Mouse (Mus musculus): Measurements from ENCODE around the gene Tut1. TPM values are rescaled to one million over a fixed set of nuclear protein-coding genes. Genes with fewer than 3 reads are reported as not detected.

Tut1 gene
- polyA plus RNA-seq (2014; fragmentation: Illumina TruSeq; extraction: RNeasy Lipid Tissue Mini Kit (QIAGEN cat#74804); ENCODE audit: low read depth, low replicate concordance), result 9.8 TPM

GRCm38 (mm10) chr19:8953135-8954039, at the start of gene Tut1:
Gene Tut1 (plus strand): TSS chr19:8953847.

DNA sequence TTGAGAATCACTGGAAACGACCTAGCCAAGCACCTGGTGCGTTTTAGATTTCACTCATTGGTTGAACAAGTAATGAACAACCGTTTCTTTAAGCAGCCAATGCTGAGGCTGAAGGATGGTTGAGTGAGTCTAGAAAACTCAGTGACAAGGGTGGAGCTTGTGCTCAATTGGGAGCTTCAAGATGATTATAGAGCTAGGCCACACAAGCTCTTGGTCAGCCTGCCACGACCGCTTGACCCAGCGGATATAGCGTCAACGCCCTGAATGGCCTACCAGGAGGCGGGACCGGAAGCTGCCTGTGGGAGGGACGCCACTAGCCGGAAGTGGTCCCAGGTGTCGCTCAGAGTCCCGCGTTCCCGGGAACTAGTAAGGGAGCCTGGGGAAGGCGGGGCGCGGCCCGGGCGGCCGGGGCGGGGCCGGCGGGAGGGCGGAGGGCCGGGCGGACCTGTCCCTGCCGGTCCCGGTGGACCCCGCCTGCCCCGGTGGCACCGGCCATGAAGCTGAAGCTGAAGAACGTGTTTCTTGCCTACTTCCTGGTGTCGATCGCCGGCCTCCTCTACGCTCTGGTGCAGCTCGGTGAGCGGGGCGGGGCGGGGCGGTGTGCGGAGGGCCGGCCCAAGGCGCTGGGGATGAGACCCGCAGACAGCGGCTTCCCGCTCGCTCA, 33.4 kb upstream of the Tut1 start, which contains the start of gene B3gat3:
Gene B3gat3 (plus strand): TSS at position 302 of the 664 bp plus-strand sequence.

GRCm38 (mm10) chr19:8929224-8930088, 24.2 kb upstream of the Tut1 start, which contains the start of the genes Rom1 and Eml3:
Gene Rom1 (minus strand): TSS chr19:8929356.
Gene Eml3 (plus strand): TSS chr19:8929552.

DNA sequence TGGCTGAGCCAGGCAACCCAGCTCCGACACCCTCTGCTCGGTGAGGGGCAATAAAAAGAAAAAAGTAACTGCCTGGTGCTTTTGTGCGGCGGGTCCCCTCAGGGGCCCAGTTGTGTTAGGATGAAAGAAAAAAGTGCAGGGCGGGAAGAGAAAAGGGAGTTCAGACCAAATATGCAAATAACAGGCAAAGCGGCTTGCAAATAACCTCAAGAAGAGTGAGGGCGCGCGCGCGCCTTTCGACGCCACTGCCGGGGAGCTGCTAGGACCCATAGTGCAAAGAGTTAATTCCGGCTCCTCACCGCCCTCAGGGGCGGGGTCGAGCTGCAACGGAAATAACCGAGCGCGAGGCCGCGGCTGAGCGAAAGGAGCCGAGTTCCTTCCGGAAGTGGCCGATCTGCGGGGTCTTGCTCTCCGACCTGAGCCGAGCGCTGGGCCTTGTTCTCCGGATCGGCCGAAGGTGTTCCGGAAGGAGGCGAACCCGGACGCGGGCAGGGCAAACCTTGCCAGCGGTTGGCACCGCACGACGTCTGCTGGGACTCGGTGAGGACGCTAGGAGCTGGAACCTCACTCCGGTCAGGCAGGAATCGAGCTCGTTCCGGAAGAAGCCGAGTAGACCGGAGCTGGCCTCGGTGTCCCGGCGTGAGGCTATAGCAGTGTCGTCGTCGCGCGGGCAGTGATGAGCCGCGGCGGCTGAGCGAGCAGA, 12.0 kb upstream of the Tut1 start, which contains the start of gene Mta2:
Gene Mta2 (plus strand): TSS at position 361 of the 703 bp plus-strand sequence.

DNA sequence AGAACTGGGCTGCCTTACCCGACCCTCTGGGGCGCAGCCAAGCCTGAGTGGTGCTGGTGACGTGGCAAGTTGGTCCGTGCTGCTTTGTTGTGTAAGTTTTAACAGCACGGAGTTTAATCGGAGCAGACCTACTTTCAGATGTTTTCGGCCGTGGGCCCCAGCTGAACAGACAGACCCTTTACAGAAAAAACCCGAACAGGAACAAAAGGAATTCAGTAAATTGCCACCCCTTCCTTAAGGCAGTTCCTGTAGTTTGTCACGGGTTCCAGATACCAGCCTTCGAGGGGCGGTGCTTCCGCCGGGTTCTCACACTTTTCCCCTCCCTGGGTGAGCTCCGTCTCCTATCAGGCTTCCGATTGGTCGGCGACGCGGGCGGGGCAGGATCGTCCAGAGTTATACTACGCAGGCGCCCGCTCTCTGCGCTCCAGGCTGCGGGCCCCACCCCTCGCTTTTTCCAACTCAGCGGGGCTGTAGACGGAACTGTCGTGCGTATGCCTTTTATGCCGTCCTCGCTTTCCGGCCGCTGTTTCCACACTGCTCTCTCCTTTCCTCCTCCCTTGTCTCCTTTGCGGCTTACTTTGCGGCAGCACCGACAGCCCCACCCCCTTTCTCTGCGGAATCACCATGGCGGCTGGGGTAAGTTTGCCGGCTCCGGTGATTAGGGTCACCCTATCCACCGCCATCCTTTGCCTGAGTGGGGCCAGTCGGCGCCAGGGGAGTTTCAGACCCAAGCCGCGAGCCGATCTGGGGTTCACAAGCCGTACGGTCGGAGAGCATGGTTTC, 13.1 kb downstream of the Tut1 start, which contains the start of gene Eef1g:
Gene Eef1g (plus strand): TSS at position 452 of the 783 bp plus-strand sequence.

DNA sequence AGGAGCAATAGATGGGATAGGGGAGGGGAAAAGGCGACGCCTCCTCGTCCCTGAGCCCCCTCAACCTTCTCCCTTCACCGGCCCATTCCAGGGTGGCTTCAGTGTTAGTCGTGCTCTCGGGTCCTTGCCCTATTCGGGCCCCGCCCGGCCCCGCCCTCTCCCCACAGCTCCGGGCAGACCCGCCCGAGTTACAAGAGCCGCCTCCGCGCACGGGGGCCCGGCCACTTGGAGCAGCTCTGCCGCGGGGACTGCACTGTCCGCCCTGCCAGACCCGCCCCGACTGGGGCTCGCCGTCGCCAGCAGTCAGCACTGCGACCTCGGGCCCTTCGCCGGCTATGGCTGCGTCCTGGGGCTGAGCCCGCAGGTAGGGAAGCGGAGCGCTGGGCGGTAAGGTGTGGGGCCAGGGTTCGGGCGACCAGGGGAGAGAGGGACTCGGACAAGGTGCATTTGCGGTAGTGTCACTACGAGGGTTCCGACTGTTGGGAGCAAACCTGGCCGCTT, 35.5 kb downstream of the Tut1 start, which contains the start of gene Ahnak:
Gene Ahnak (plus strand): TSS at position 219 of the 501 bp plus-strand sequence.

Other genes starting within 250 kb of the Tut1 start
- 53.3 TPM for gene Slc3a2, start 230.5 kb upstream of the Tut1 start, polyA plus RNA-seq (2014; fragmentation: Illumina TruSeq; extraction: RNeasy Lipid Tissue Mini Kit (QIAGEN cat#74804); ENCODE audit: low read depth, low replicate concordance)
- 21.9 TPM for gene Wdr74, start 218.0 kb upstream of the Tut1 start, polyA plus RNA-seq (2014; fragmentation: Illumina TruSeq; extraction: RNeasy Lipid Tissue Mini Kit (QIAGEN cat#74804); ENCODE audit: low read depth, low replicate concordance)
- gene 1700092M07Rik, start 213.1 kb upstream of the Tut1 start, polyA plus RNA-seq (2014; fragmentation: Illumina TruSeq; extraction: RNeasy Lipid Tissue Mini Kit (QIAGEN cat#74804); ENCODE audit: low read depth, low replicate concordance), result not detected
- gene Stx5a, start 212.4 kb upstream of the Tut1 start, polyA plus RNA-seq (2014; fragmentation: Illumina TruSeq; extraction: RNeasy Lipid Tissue Mini Kit (QIAGEN cat#74804); ENCODE audit: low read depth, low replicate concordance), result 51.6 TPM
- 80.9 TPM for gene Nxf1, start 196.8 kb upstream of the Tut1 start, polyA plus RNA-seq (2014; fragmentation: Illumina TruSeq; extraction: RNeasy Lipid Tissue Mini Kit (QIAGEN cat#74804); ENCODE audit: low read depth, low replicate concordance)
- 132 TPM for gene Tmem223, start 182.9 kb upstream of the Tut1 start, polyA plus RNA-seq (2014; fragmentation: Illumina TruSeq; extraction: RNeasy Lipid Tissue Mini Kit (QIAGEN cat#74804); ENCODE audit: low read depth, low replicate concordance)
- 18.0 TPM for gene Tmem179b, start 179.4 kb upstream of the Tut1 start, polyA plus RNA-seq (2014; fragmentation: Illumina TruSeq; extraction: RNeasy Lipid Tissue Mini Kit (QIAGEN cat#74804); ENCODE audit: low read depth, low replicate concordance)
- gene Taf6l, start 167.4 kb upstream of the Tut1 start, polyA plus RNA-seq (2014; fragmentation: Illumina TruSeq; extraction: RNeasy Lipid Tissue Mini Kit (QIAGEN cat#74804); ENCODE audit: low read depth, low replicate concordance), result 4.8 TPM
- gene Polr2g, start 155.3 kb upstream of the Tut1 start, polyA plus RNA-seq (2014; fragmentation: Illumina TruSeq; extraction: RNeasy Lipid Tissue Mini Kit (QIAGEN cat#74804); ENCODE audit: low read depth, low replicate concordance), result 84.7 TPM
- 1.9 TPM for gene Zbtb3, start 151.3 kb upstream of the Tut1 start, polyA plus RNA-seq (2014; fragmentation: Illumina TruSeq; extraction: RNeasy Lipid Tissue Mini Kit (QIAGEN cat#74804); ENCODE audit: low read depth, low replicate concordance)
- gene Ttc9c, start 134.5 kb upstream of the Tut1 start, polyA plus RNA-seq (2014; fragmentation: Illumina TruSeq; extraction: RNeasy Lipid Tissue Mini Kit (QIAGEN cat#74804); ENCODE audit: low read depth, low replicate concordance), result 19.7 TPM
- gene Hnrnpul2, start 133.8 kb upstream of the Tut1 start, polyA plus RNA-seq (2014; fragmentation: Illumina TruSeq; extraction: RNeasy Lipid Tissue Mini Kit (QIAGEN cat#74804); ENCODE audit: low read depth, low replicate concordance), result 53.1 TPM
- not detected for gene AC129217.1, start 124.1 kb upstream of the Tut1 start, polyA plus RNA-seq (2014; fragmentation: Illumina TruSeq; extraction: RNeasy Lipid Tissue Mini Kit (QIAGEN cat#74804); ENCODE audit: low read depth, low replicate concordance)
- gene Bscl2, start 116.4 kb upstream of the Tut1 start, polyA plus RNA-seq (2014; fragmentation: Illumina TruSeq; extraction: RNeasy Lipid Tissue Mini Kit (QIAGEN cat#74804); ENCODE audit: low read depth, low replicate concordance), result 28.4 TPM
- not detected for gene Gng3, start 114.7 kb upstream of the Tut1 start, polyA plus RNA-seq (2014; fragmentation: Illumina TruSeq; extraction: RNeasy Lipid Tissue Mini Kit (QIAGEN cat#74804); ENCODE audit: low read depth, low replicate concordance)
- 3.0 TPM for gene Lrrn4cl, start 103.1 kb upstream of the Tut1 start, polyA plus RNA-seq (2014; fragmentation: Illumina TruSeq; extraction: RNeasy Lipid Tissue Mini Kit (QIAGEN cat#74804); ENCODE audit: low read depth, low replicate concordance)
- 129 TPM for gene Ubxn1, start 82.4 kb upstream of the Tut1 start, polyA plus RNA-seq (2014; fragmentation: Illumina TruSeq; extraction: RNeasy Lipid Tissue Mini Kit (QIAGEN cat#74804); ENCODE audit: low read depth, low replicate concordance)
- gene Uqcc3, start 72.9 kb upstream of the Tut1 start, polyA plus RNA-seq (2014; fragmentation: Illumina TruSeq; extraction: RNeasy Lipid Tissue Mini Kit (QIAGEN cat#74804); ENCODE audit: low read depth, low replicate concordance), result 58.9 TPM
- gene Lbhd1, start 70.1 kb upstream of the Tut1 start, polyA plus RNA-seq (2014; fragmentation: Illumina TruSeq; extraction: RNeasy Lipid Tissue Mini Kit (QIAGEN cat#74804); ENCODE audit: low read depth, low replicate concordance), result 0.76 TPM
- not detected for gene Gm49403, start 69.9 kb upstream of the Tut1 start, polyA plus RNA-seq (2014; fragmentation: Illumina TruSeq; extraction: RNeasy Lipid Tissue Mini Kit (QIAGEN cat#74804); ENCODE audit: low read depth, low replicate concordance)
- gene 1810009A15Rik, start 65.0 kb upstream of the Tut1 start, polyA plus RNA-seq (2014; fragmentation: Illumina TruSeq; extraction: RNeasy Lipid Tissue Mini Kit (QIAGEN cat#74804); ENCODE audit: low read depth, low replicate concordance), result 33.7 TPM
- not detected for gene Gm49416, start 64.9 kb upstream of the Tut1 start, polyA plus RNA-seq (2014; fragmentation: Illumina TruSeq; extraction: RNeasy Lipid Tissue Mini Kit (QIAGEN cat#74804); ENCODE audit: low read depth, low replicate concordance)
- gene Ints5, start 60.8 kb upstream of the Tut1 start, polyA plus RNA-seq (2014; fragmentation: Illumina TruSeq; extraction: RNeasy Lipid Tissue Mini Kit (QIAGEN cat#74804); ENCODE audit: low read depth, low replicate concordance), result 8.8 TPM
- 55.4 TPM for gene Ganab, start 55.8 kb upstream of the Tut1 start, polyA plus RNA-seq (2014; fragmentation: Illumina TruSeq; extraction: RNeasy Lipid Tissue Mini Kit (QIAGEN cat#74804); ENCODE audit: low read depth, low replicate concordance)
- 39.6 TPM for gene B3gat3, start 33.5 kb upstream of the Tut1 start, polyA plus RNA-seq (2014; fragmentation: Illumina TruSeq; extraction: RNeasy Lipid Tissue Mini Kit (QIAGEN cat#74804); ENCODE audit: low read depth, low replicate concordance)
- gene Rom1, start 24.5 kb upstream of the Tut1 start, polyA plus RNA-seq (2014; fragmentation: Illumina TruSeq; extraction: RNeasy Lipid Tissue Mini Kit (QIAGEN cat#74804); ENCODE audit: low read depth, low replicate concordance), result 19.5 TPM
- gene Eml3, start 24.3 kb upstream of the Tut1 start, polyA plus RNA-seq (2014; fragmentation: Illumina TruSeq; extraction: RNeasy Lipid Tissue Mini Kit (QIAGEN cat#74804); ENCODE audit: low read depth, low replicate concordance), result 11.8 TPM
- gene Mta2, start 12.0 kb upstream of the Tut1 start, polyA plus RNA-seq (2014; fragmentation: Illumina TruSeq; extraction: RNeasy Lipid Tissue Mini Kit (QIAGEN cat#74804); ENCODE audit: low read depth, low replicate concordance), result 34.6 TPM
- 285 TPM for gene Eef1g, start 13.2 kb downstream of the Tut1 start, polyA plus RNA-seq (2014; fragmentation: Illumina TruSeq; extraction: RNeasy Lipid Tissue Mini Kit (QIAGEN cat#74804); ENCODE audit: low read depth, low replicate concordance)
- 84.3 TPM for gene Ahnak, start 35.4 kb downstream of the Tut1 start, polyA plus RNA-seq (2014; fragmentation: Illumina TruSeq; extraction: RNeasy Lipid Tissue Mini Kit (QIAGEN cat#74804); ENCODE audit: low read depth, low replicate concordance)
- not detected for gene Scgb1a1, start 134.1 kb downstream of the Tut1 start, polyA plus RNA-seq (2014; fragmentation: Illumina TruSeq; extraction: RNeasy Lipid Tissue Mini Kit (QIAGEN cat#74804); ENCODE audit: low read depth, low replicate concordance)
- gene Asrgl1, start 181.8 kb downstream of the Tut1 start, polyA plus RNA-seq (2014; fragmentation: Illumina TruSeq; extraction: RNeasy Lipid Tissue Mini Kit (QIAGEN cat#74804); ENCODE audit: low read depth, low replicate concordance), result 31.3 TPM